Mouse (Mus musculus) bone marrow, adult 2 months (tissue): ENCODE measurements around the gene Trim72.

Experiments
- CTCF ChIP-seq: fragments of 200-500 bp; IDR thresholded peaks from 2 replicates; pipeline ENCODE4 v1.5.1; 2011; ENCODE audit warnings: low read length, control low read depth; ENCODE audit not compliant: control insufficient read depth, insufficient read depth
- POLR2A ChIP-seq: fragments of 200-500 bp; IDR thresholded peaks from 2 replicates; pipeline ENCODE4 v1.6.1; 2011; ENCODE audit warnings: low read depth, mild to moderate bottlenecking, control low read depth, low read length, borderline replicate concordance; ENCODE audit not compliant: control insufficient read depth

GRCm38 (mm10) chr7:128024932-128025331 is 21.2 kb downstream of the Trim72 start:
- TF ChIP-seq CTCF (no peak), POLR2A (no peak)
